Mouse (Mus musculus): ENCODE results near the gene Snai1. TPM values are rescaled to one million over a fixed set of nuclear protein-coding genes. Genes with fewer than 3 reads are reported as not detected.

The Snai1 gene
- polyA plus RNA-seq, 1 experiment from 2014 or later, result 0.10 TPM

GRCm38 (mm10) chr2:167551342-167551920 lies 13.4 kb downstream of the Snai1 start:
- POLR2A ChIA-PET, result no interaction called here
- no peaks in the 10 kb centered on the region for H3K27me3 ChIP-seq
- ATAC-seq, result no peak
- CTCF ChIA-PET, result interaction anchor here (1.7 to 1.8 kb wide), 2 partner anchors 20 to 54 kb away, joined by 4 to 5 read pairs; no protein-coding TSS in a partner anchor
- no peak for DNase-seq (ENCODE audit: low read depth, low spot score)
- in situ Hi-C loops (cut with MboI; ENCODE audit: low pct_unique_long_range_greater_than_20kb), result no loop called here
- TF ChIP-seq CTCF (IDR thresholded peaks at IDR 0.05), result no peak

- DNase-seq (ENCODE audit: low read depth, low spot score) (no peak), ATAC-seq (no peak)
- H3K27me3 ChIP-seq, result no peaks in the 10 kb centered on the region
- ChIA-PET CTCF (interaction anchor here (1.8 kb wide), 1 partner anchor 21 kb away, joined by 5 read pairs; no protein-coding TSS in a partner anchor), POLR2A (no interaction called here)
- in situ Hi-C loops (cut with MboI; ENCODE audit: low pct_unique_long_range_greater_than_20kb), result no loop called here
- no peak for TF ChIP-seq CTCF (IDR thresholded peaks at IDR 0.05)
Measured at GRCm38 (mm10) chr2:167552292-167552691, 14.3 kb downstream of the Snai1 start.

GRCm38 (mm10) chr2:167552927-167553402 lies 15.0 kb downstream of the Snai1 start:
- POLR2A ChIA-PET, result no interaction called here

GRCm38 (mm10) chr2:167555766-167556165 lies 17.8 kb downstream of the Snai1 start:
- ChIA-PET CTCF (no interaction called here), POLR2A (no interaction called here)
- TF ChIP-seq CTCF (IDR thresholded peaks at IDR 0.05), result no peak

More at GRCm38 (mm10) chr2:167552927-167553402, 15.0 kb downstream of the Snai1 start:
- in situ Hi-C loops (cut with MboI; ENCODE audit: low pct_unique_long_range_greater_than_20kb), result no loop called here
- no peak for TF ChIP-seq CTCF (IDR thresholded peaks at IDR 0.05)
- H3K27me3 ChIP-seq, result no peaks in the 10 kb centered on the region
- peak; percentile 75 for ATAC-seq
- CTCF ChIA-PET, result no interaction called here
- DNase-seq (ENCODE audit: low read depth, low spot score), result no peak

GRCm38 (mm10) chr2:167559413-167559812 lies 21.4 kb downstream of the Snai1 start:
- ATAC-seq (no peak), DNase-seq (ENCODE audit: low read depth, low spot score) (no peak)

More at GRCm38 (mm10) chr2:167555766-167556165, 17.8 kb downstream of the Snai1 start:
- no peak for DNase-seq (ENCODE audit: low read depth, low spot score)
- no peak for ATAC-seq
- in situ Hi-C loops (cut with MboI; ENCODE audit: low pct_unique_long_range_greater_than_20kb), result no loop called here
- H3K27me3 ChIP-seq, result no peaks in the 10 kb centered on the region

GRCm38 (mm10) chr2:167562101-167562500 lies 24.1 kb downstream of the Snai1 start:
- no peak for ATAC-seq
- CTCF ChIA-PET, result interaction anchor here (1.0 kb wide), 1 partner anchor 59 kb away, joined by 3 read pairs; no protein-coding TSS in a partner anchor
- in situ Hi-C loops (cut with MboI; ENCODE audit: low pct_unique_long_range_greater_than_20kb), result no loop called here
- no peak for TF ChIP-seq CTCF (IDR thresholded peaks at IDR 0.05)
- POLR2A ChIA-PET, result no interaction called here
- DNase-seq (ENCODE audit: low read depth, low spot score), result no peak
- no peaks in the 10 kb centered on the region for H3K27me3 ChIP-seq

More at GRCm38 (mm10) chr2:167559413-167559812, 21.4 kb downstream of the Snai1 start:
- TF ChIP-seq CTCF (IDR thresholded peaks at IDR 0.05), result no peak
- in situ Hi-C loops (cut with MboI; ENCODE audit: low pct_unique_long_range_greater_than_20kb), result no loop called here
- H3K27me3 ChIP-seq, result no peaks in the 10 kb centered on the region
- ChIA-PET CTCF (interaction anchor here (1.2 kb wide), 1 partner anchor 15 kb away, joined by 3 read pairs; no protein-coding TSS in a partner anchor), POLR2A (no interaction called here)

GRCm38 (mm10) chr2:167563035-167563434 lies 25.0 kb downstream of the Snai1 start:
- ChIA-PET POLR2A (no interaction called here), CTCF (no interaction called here)
- no peaks in the 10 kb centered on the region for H3K27me3 ChIP-seq
- DNase-seq (ENCODE audit: low read depth, low spot score) (no peak), ATAC-seq (no peak)
- in situ Hi-C loops (cut with MboI; ENCODE audit: low pct_unique_long_range_greater_than_20kb), result no loop called here
- no peak for TF ChIP-seq CTCF (IDR thresholded peaks at IDR 0.05)

GRCm38 (mm10) chr2:167563703-167564102 lies 25.7 kb downstream of the Snai1 start:
- in situ Hi-C loops (cut with MboI; ENCODE audit: low pct_unique_long_range_greater_than_20kb), result no loop called here
- TF ChIP-seq CTCF (IDR thresholded peaks at IDR 0.05), result no peak
- no peaks in the 10 kb centered on the region for H3K27me3 ChIP-seq
- ChIA-PET POLR2A (no interaction called here), CTCF (no interaction called here)
- ATAC-seq, result no peak
- no peak for DNase-seq (ENCODE audit: low read depth, low spot score)

- in situ Hi-C loops (cut with MboI; ENCODE audit: low pct_unique_long_range_greater_than_20kb), result no loop called here
- no peak for TF ChIP-seq CTCF (IDR thresholded peaks at IDR 0.05)
- CTCF ChIA-PET, result no interaction called here
- ATAC-seq, result no peak
- POLR2A ChIA-PET, result no interaction called here
- no peak for DNase-seq (ENCODE audit: low read depth, low spot score)
- H3K27me3 ChIP-seq, result no peaks in the 10 kb centered on the region
Measured at GRCm38 (mm10) chr2:167564551-167565311, 26.7 kb downstream of the Snai1 start.

GRCm38 (mm10) chr2:167565312-167565656 lies 27.3 kb downstream of the Snai1 start:
- no peak for TF ChIP-seq CTCF (IDR thresholded peaks at IDR 0.05)
- CTCF ChIA-PET, result no interaction called here
- in situ Hi-C loops (cut with MboI; ENCODE audit: low pct_unique_long_range_greater_than_20kb), result no loop called here
- POLR2A ChIA-PET, result no interaction called here
- DNase-seq (ENCODE audit: low read depth, low spot score) (no peak), ATAC-seq (no peak)
- H3K27me3 ChIP-seq, result no peaks in the 10 kb centered on the region

- POLR2A ChIA-PET, result no interaction called here
- no peak for TF ChIP-seq CTCF (IDR thresholded peaks at IDR 0.05)
- no peaks in the 10 kb centered on the region for H3K27me3 ChIP-seq
- ATAC-seq (no peak), DNase-seq (ENCODE audit: low read depth, low spot score) (no peak)
- CTCF ChIA-PET, result no interaction called here
- in situ Hi-C loops (cut with MboI; ENCODE audit: low pct_unique_long_range_greater_than_20kb), result no loop called here
Measured at GRCm38 (mm10) chr2:167565682-167566081, 27.7 kb downstream of the Snai1 start.

Measured in Patski (cell line).